Mouse (Mus musculus) forebrain, embryonic 16.5 days (tissue): ENCODE measurements around the gene Rab3il1. TPM values are rescaled to one million over a fixed set of nuclear protein-coding genes. Genes with fewer than 3 reads are reported as not detected.
A peak's percentile ranks its signal among the peaks of the same experiment; 100 is the strongest.

ENCODE experiments used
- ATAC-seq: fragments of 200-750 bp; cut with Nextera tagmentation; 2 replicates; pipeline ENCODE4 v1.8.0; 2017; ENCODE audit warnings: mild to moderate bottlenecking, moderate library complexity
- H3K27ac ChIP-seq: fragments of 300-500 bp; sonication (generic); 2 replicates; pipeline ENCODE4 v1.5.1; 2014; ENCODE audit warnings: low read length, control low read depth
- H3K27me3 ChIP-seq: fragments of 300-500 bp; sonication (generic); replicated peaks from 2 replicates; pipeline ENCODE4 v1.6.1; 2014; ENCODE audit warnings: low read length; ENCODE audit not compliant: control insufficient read depth, insufficient read depth
- H3K36me3 ChIP-seq: fragments of 300-500 bp; sonication (generic); 2 replicates; pipeline ENCODE4 v1.6.1; 2014; ENCODE audit not compliant: control insufficient read depth, insufficient read depth
- H3K4me1 ChIP-seq: fragments of 300-500 bp; sonication (generic); replicated peaks from 2 replicates; pipeline ENCODE4 v1.6.1; 2014; ENCODE audit warnings: low read length; ENCODE audit not compliant: control insufficient read depth, insufficient read depth
- H3K4me2 ChIP-seq: fragments of 300-500 bp; sonication (generic); 2 replicates; pipeline ENCODE4 v1.6.1; 2014; ENCODE audit warnings: mild to moderate bottlenecking, low read length, control low read depth
- H3K4me3 ChIP-seq: fragments of 300-500 bp; sonication (generic); replicated peaks from 2 replicates; pipeline ENCODE4 v1.5.1; 2014; ENCODE audit warnings: mild to moderate bottlenecking, low read length, control low read depth
- H3K9ac ChIP-seq: fragments of 300-500 bp; sonication (generic); replicated peaks from 2 replicates; pipeline ENCODE4 v1.6.1; 2014; ENCODE audit warnings: low read depth, low read length, control low read depth
- H3K9me3 ChIP-seq: fragments of 300-500 bp; sonication (generic); 2 replicates; pipeline ENCODE4 v1.6.1; 2016; ENCODE audit warnings: low read length; ENCODE audit not compliant: control insufficient read depth
- WGBS: fragments of 180-500 bp; shearing (Covaris S2); extraction: QIAGEN DNeasy Blood & Tissue Kit; methylation state at CpG from one replicate; pipeline ENCODE4 v1.1.7; 2014; 5-methylcytosine and 5-hydroxymethylcytosine counted together
- polyA plus RNA-seq: library from polyadenylated mRNA; unstranded; fragments of >200 nt; fragmentation: Nextera tagmentation; extraction: Ambion mirVana; gene quantifications from 2 replicates; pipeline ENCODE4 v1.2.1, GENCODE M21; 2015

Rab3il1 gene
- polyA plus RNA-seq, 1 experiment from 2014 or later: 18.4 TPM

- Histone ChIP-seq H3K27ac (peak overlapping the region; percentile 95), H3K9me3 (no peaks in the 10 kb centered on the region), H3K36me3 (peaks cover 8% of the 10 kb centered on the region), H3K4me3 (peak overlapping the region; percentile 86), H3K27me3 (no peaks in the 10 kb centered on the region), H3K4me1 (peaks cover 21% of the 10 kb centered on the region), H3K4me2 (peak overlapping the region; percentile 89), H3K9ac (peak overlapping the region; percentile 90)
- ATAC-seq: peak; percentile 98
- under 1% methylated on average over 59 of the region's 59 CpGs for WGBS
Observed at GRCm38 (mm10) chr19:9982151-9982851, 19.2 kb upstream of the Rab3il1 start.

GRCm38 (mm10) chr19:9982852-9983542 is 18.5 kb upstream of the Rab3il1 start:
- H3K36me3 ChIP-seq: peaks cover 8% of the 10 kb centered on the region
- peak; percentile 71 for ATAC-seq
- peaks cover 21% of the 10 kb centered on the region for H3K4me1 ChIP-seq
- peak overlapping the region; percentile 89 for H3K4me2 ChIP-seq
- H3K4me3 ChIP-seq: peak overlapping the region; percentile 86
- under 1% methylated on average over 31 of the region's 31 CpGs for WGBS
- peak overlapping the region; percentile 93 for H3K27ac ChIP-seq
- no peaks in the 10 kb centered on the region for H3K27me3 ChIP-seq
- H3K9me3 ChIP-seq: no peaks in the 10 kb centered on the region
- peak overlapping the region; percentile 90 for H3K9ac ChIP-seq

DNA sequence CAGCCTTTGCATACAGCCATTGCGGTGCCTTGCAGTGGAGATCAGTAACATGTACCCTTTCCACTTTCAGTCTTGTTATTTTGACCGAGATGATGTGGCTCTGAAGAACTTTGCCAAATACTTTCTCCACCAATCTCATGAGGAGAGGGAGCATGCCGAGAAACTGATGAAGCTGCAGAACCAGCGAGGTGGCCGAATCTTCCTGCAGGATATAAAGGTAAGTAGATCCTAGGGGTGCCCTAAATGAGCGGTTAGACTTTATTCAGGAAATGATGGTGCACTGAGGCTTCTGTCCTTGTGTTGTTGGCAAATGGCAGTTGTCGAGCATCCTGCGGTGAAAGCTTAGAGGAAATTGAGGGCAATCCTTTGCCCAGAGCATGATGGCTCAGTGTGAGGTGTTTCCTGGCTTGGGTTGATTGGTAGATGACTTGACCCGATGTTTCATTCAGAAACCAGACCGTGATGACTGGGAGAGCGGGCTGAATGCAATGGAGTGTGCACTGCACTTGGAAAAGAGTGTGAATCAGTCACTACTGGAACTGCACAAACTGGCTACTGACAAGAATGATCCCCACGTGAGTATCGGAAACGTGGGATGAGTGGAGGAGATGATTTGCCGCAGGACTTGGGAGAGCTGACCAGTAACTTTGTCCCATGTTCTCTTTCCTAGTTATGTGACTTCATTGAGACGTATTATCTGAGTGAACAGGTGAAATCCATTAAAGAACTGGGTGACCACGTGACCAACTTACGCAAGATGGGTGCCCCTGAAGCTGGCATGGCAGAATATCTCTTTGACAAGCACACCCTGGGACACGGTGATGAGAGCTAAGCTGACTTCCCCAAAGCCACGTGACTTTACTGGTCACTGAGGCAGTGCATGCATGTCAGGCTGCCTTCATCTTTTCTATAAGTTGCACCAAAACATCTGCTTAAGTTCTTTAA is 17.1 kb upstream of the Rab3il1 start:
- Histone ChIP-seq H3K9ac (no peak overlapping the region), H3K27ac (no peak overlapping the region), H3K4me2 (peak overlapping the region; percentile 89), H3K36me3 (peaks cover 8% of the 10 kb centered on the region), H3K27me3 (no peaks in the 10 kb centered on the region), H3K4me3 (no peak overlapping the region), H3K4me1 (peaks cover 19% of the 10 kb centered on the region), H3K9me3 (no peaks in the 10 kb centered on the region)
- no peak for ATAC-seq
- WGBS: 93% methylated on average over 20 of the region's 20 CpGs

GRCm38 (mm10) chr19:9985190-9985899 is 16.1 kb upstream of the Rab3il1 start:
- no peak overlapping the region for H3K9ac ChIP-seq
- WGBS: 95% methylated on average over 6 of the region's 6 CpGs
- no peak for ATAC-seq

GRCm38 (mm10) chr19:9985900-9986421 is 15.5 kb upstream of the Rab3il1 start:
- no peak for ATAC-seq
- Histone ChIP-seq H3K27ac (no peak overlapping the region), H3K36me3 (peaks cover 8% of the 10 kb centered on the region), H3K9ac (no peak overlapping the region), H3K4me2 (no peak overlapping the region), H3K9me3 (no peaks in the 10 kb centered on the region), H3K27me3 (no peaks in the 10 kb centered on the region), H3K4me1 (peaks cover 19% of the 10 kb centered on the region), H3K4me3 (no peak overlapping the region)
- WGBS: 98% methylated on average over 2 of the region's 2 CpGs

More at GRCm38 (mm10) chr19:9985190-9985899, 16.1 kb upstream of the Rab3il1 start:
- H3K27me3 ChIP-seq: no peaks in the 10 kb centered on the region
- H3K36me3 ChIP-seq: peaks cover 8% of the 10 kb centered on the region
- H3K27ac ChIP-seq: no peak overlapping the region
- H3K4me1 ChIP-seq: peaks cover 19% of the 10 kb centered on the region
- H3K4me2 ChIP-seq: no peak overlapping the region
- no peak overlapping the region for H3K4me3 ChIP-seq
- no peaks in the 10 kb centered on the region for H3K9me3 ChIP-seq

DNA sequence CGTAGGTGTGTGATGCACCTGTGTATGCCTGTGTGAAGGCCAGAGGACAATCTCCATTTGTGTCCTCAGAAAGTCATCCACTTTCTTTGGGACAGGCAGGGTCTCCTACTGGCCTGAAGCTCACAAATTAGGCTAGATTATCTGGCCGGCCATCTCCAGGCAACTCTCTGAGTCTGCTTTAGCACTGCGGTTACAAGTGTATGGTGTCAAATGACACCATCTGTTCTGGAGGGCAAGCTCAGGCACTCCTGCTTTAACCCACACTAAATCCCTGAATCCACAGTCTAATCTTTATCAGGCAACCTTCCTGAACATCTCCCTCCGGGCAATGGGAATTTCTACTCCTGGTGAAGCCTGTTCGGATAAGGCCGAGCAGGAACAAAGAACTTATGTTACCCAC is 14.3 kb upstream of the Rab3il1 start:
- ATAC-seq: no peak

DNA sequence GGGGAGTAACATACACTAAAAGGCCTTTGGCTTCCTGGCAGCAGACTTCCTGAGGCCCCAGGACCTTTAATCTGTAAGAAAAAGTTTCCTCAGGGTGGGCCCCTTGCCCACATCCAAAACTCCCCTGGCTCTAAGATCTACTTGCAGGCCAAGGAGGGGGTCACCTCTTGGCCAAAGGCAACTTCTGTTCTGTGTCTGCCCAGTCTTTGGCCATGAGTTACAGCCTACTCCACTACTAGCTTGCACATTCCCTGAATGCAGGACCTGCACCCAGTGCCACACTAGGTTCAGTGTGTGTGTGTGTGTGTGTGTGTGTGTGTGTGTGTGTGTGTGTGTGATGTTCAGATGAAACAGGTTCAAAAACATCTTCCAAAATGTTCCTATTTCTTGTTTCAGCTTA is 13.9 kb upstream of the Rab3il1 start:
- Histone ChIP-seq H3K27ac (no peak overlapping the region), H3K36me3 (peaks cover 8% of the 10 kb centered on the region), H3K4me1 (peaks cover 14% of the 10 kb centered on the region), H3K27me3 (no peaks in the 10 kb centered on the region), H3K4me2 (no peak overlapping the region), H3K9me3 (no peaks in the 10 kb centered on the region), H3K9ac (no peak overlapping the region), H3K4me3 (no peak overlapping the region)
- ATAC-seq: no peak

More for the DNA sequence above, 14.3 kb upstream of the Rab3il1 start:
- 66% methylated on average over 6 of the region's 6 CpGs for WGBS
- peaks cover 8% of the 10 kb centered on the region for H3K36me3 ChIP-seq
- H3K9me3 ChIP-seq: no peaks in the 10 kb centered on the region
- H3K27me3 ChIP-seq: no peaks in the 10 kb centered on the region
- no peak overlapping the region for H3K4me3 ChIP-seq
- no peak overlapping the region for H3K4me2 ChIP-seq
- H3K9ac ChIP-seq: no peak overlapping the region
- peaks cover 14% of the 10 kb centered on the region for H3K4me1 ChIP-seq
- H3K27ac ChIP-seq: no peak overlapping the region

- Histone ChIP-seq H3K9ac (no peak overlapping the region), H3K4me3 (no peak overlapping the region), H3K4me2 (no peak overlapping the region), H3K27me3 (no peaks in the 10 kb centered on the region), H3K4me1 (peaks cover 4% of the 10 kb centered on the region), H3K27ac (no peak overlapping the region), H3K9me3 (no peaks in the 10 kb centered on the region), H3K36me3 (peaks cover 8% of the 10 kb centered on the region)
- 68% methylated on average over 17 of the region's 17 CpGs for WGBS
- ATAC-seq: no peak
Observed at GRCm38 (mm10) chr19:9989171-9989883, 12.1 kb upstream of the Rab3il1 start.
